Mouse (Mus musculus): ENCODE data around the gene Cdhr5. TPM values are rescaled to one million over a fixed set of nuclear protein-coding genes. Genes with fewer than 3 reads are reported as not detected.

Gene Cdhr5
- total RNA-seq, 2 experiments from 2014 or later: not detected

- TF ChIP-seq CTCF (IDR thresholded peaks at IDR 0.05): no peak
Observed at GRCm38 (mm10) chr7:141231551-141231950, 45.0 kb downstream of the Cdhr5 start.

GRCm38 (mm10) chr7:141231111-141231510 lies 45.5 kb downstream of the Cdhr5 start:
- no peak for TF ChIP-seq CTCF (IDR thresholded peaks at IDR 0.05)
- no peak for DNase-seq (ENCODE audit: extremely low spot score in 1 of 2, low spot score in 2 of 2)
- intact Hi-C loops (cut with DNase I): no loop called here
- H3K4me3 ChIP-seq: no peak overlapping the region
- no peak overlapping the region for H3K27ac ChIP-seq

More at GRCm38 (mm10) chr7:141231551-141231950, 45.0 kb downstream of the Cdhr5 start:
- Histone ChIP-seq H3K4me3 (no peak overlapping the region), H3K27ac (no peak overlapping the region)
- intact Hi-C loops (cut with DNase I): no loop called here
- DNase-seq (ENCODE audit: extremely low spot score in 1 of 2, low spot score in 2 of 2): no peak

GRCm38 (mm10) chr7:141230570-141230969 lies 46.0 kb downstream of the Cdhr5 start:
- Histone ChIP-seq H3K4me3 (no peak overlapping the region), H3K27ac (no peak overlapping the region)
- intact Hi-C loops (cut with DNase I): no loop called here
- no peak for TF ChIP-seq CTCF (IDR thresholded peaks at IDR 0.05)
- DNase-seq (ENCODE audit: extremely low spot score in 1 of 2, low spot score in 2 of 2): no peak

- no peak for TF ChIP-seq CTCF (IDR thresholded peaks at IDR 0.05)
- Histone ChIP-seq H3K4me3 (peak overlapping the region; percentile 100), H3K27ac (no peak overlapping the region)
- no peak for DNase-seq (ENCODE audit: extremely low spot score in 1 of 2, low spot score in 2 of 2)
- intact Hi-C loops (cut with DNase I): loop anchor here (2.0 kb wide), 1 partner anchor 133 kb away; no protein-coding TSS in a partner anchor
Observed at GRCm38 (mm10) chr7:141229702-141230101, 46.9 kb downstream of the Cdhr5 start.

GRCm38 (mm10) chr7:141228279-141229067 lies 48.1 kb downstream of the Cdhr5 start, which contains the start of gene Phrf1:
Gene Phrf1, plus strand, starts transcription at chr7:141228784.
- intact Hi-C loops (cut with DNase I): loop anchor here (2.0 kb wide), 1 partner anchor 134 kb away; no protein-coding TSS in a partner anchor
- H3K4me3 ChIP-seq: peak within 1 kb of the TSS; percentile 100
- DNase-seq (ENCODE audit: extremely low spot score in 1 of 2, low spot score in 2 of 2): peak; percentile 88 to 96
- H3K27ac ChIP-seq: peak within 1 kb of the TSS; percentile 100
- TF ChIP-seq CTCF (IDR thresholded peaks at IDR 0.05): peak; percentile 100

- TF ChIP-seq CTCF (IDR thresholded peaks at IDR 0.05): no peak
- Histone ChIP-seq H3K4me3 (no peak overlapping the region), H3K27ac (peak overlapping the region; percentile 100)
- no peak for DNase-seq (ENCODE audit: extremely low spot score in 1 of 2, low spot score in 2 of 2)
- intact Hi-C loops (cut with DNase I): loop anchor here (2.0 kb wide), 1 partner anchor 135 kb away; no protein-coding TSS in a partner anchor
Observed at GRCm38 (mm10) chr7:141227796-141228195, 48.8 kb downstream of the Cdhr5 start.

- H3K4me3 ChIP-seq: no peak overlapping the region
- intact Hi-C loops (cut with DNase I): no loop called here
- H3K27ac ChIP-seq: no peak overlapping the region
- TF ChIP-seq CTCF (IDR thresholded peaks at IDR 0.05): peak; percentile 23; the same call in 1 of the 2 replicates
- DNase-seq (ENCODE audit: extremely low spot score in 1 of 2, low spot score in 2 of 2): no peak
Observed at GRCm38 (mm10) chr7:141226535-141226934, 50.1 kb downstream of the Cdhr5 start.

- Histone ChIP-seq H3K4me3 (no peak overlapping the region), H3K27ac (no peak overlapping the region)
- intact Hi-C loops (cut with DNase I): loop anchor here (5.0 kb wide), 1 partner anchor 50 kb away; the partner anchor contains the start of gene Rnh1
- DNase-seq (ENCODE audit: extremely low spot score in 1 of 2, low spot score in 2 of 2): no peak
- no peak for TF ChIP-seq CTCF (IDR thresholded peaks at IDR 0.05)
Observed at GRCm38 (mm10) chr7:141222696-141223215, 53.8 kb downstream of the Cdhr5 start.

- H3K4me3 ChIP-seq: peak overlapping the region; percentile 36
- peak overlapping the region; percentile 41; the same call in 1 of the 2 replicates for H3K27ac ChIP-seq
- intact Hi-C loops (cut with DNase I): loop anchor here (5.0 kb wide), 1 partner anchor 50 kb away; the partner anchor contains the start of gene Rnh1
- no peak for TF ChIP-seq CTCF (IDR thresholded peaks at IDR 0.05)
- no peak for DNase-seq (ENCODE audit: extremely low spot score in 1 of 2, low spot score in 2 of 2)
Observed at GRCm38 (mm10) chr7:141222126-141222467, 54.5 kb downstream of the Cdhr5 start.

GRCm38 (mm10) chr7:141221249-141222125 lies 55.1 kb downstream of the Cdhr5 start:
- intact Hi-C loops (cut with DNase I): loop anchor here (2.0 to 5.0 kb wide), 2 partner anchors 27 to 49 kb away; partner anchors contain the start of genes Hras, Lrrc56 and Rnh1
- peak; percentile 20; the same call in 1 of the 2 replicates for TF ChIP-seq CTCF (IDR thresholded peaks at IDR 0.05)
- H3K27ac ChIP-seq: peak overlapping the region; percentile 41; the same call in 1 of the 2 replicates
- H3K4me3 ChIP-seq: peak overlapping the region; percentile 36
- DNase-seq (ENCODE audit: extremely low spot score in 1 of 2, low spot score in 2 of 2): peak; percentile 90 to 91

- no peak for TF ChIP-seq CTCF (IDR thresholded peaks at IDR 0.05)
Observed at GRCm38 (mm10) chr7:141220377-141220776, 56.2 kb downstream of the Cdhr5 start.

More at GRCm38 (mm10) chr7:141220377-141220776, 56.2 kb downstream of the Cdhr5 start:
- no peak for DNase-seq (ENCODE audit: extremely low spot score in 1 of 2, low spot score in 2 of 2)
- intact Hi-C loops (cut with DNase I): loop anchor here (2.0 to 5.0 kb wide), 2 partner anchors 26 to 48 kb away; partner anchors contain the start of genes Hras, Lrrc56 and Rnh1
- Histone ChIP-seq H3K4me3 (no peak overlapping the region), H3K27ac (no peak overlapping the region)

Measured in left cerebral cortex, adult 2 months (tissue).